Mouse (Mus musculus): ENCODE results near the gene Trpm8. TPM values are rescaled to one million over a fixed set of nuclear protein-coding genes. Genes with fewer than 3 reads are reported as not detected.

Gene Trpm8
- total RNA-seq, 2 experiments from 2014 or later: not detected

- no peak for ATAC-seq (replicated peaks; ENCODE audit: low FRiP score, low TSS enrichment, poor library complexity, severe bottlenecking)
These were observed 128.8 kb downstream of the Trpm8 start for GRCm38 (mm10) chr1:88406078-88406806.

- no peak for ATAC-seq (replicated peaks; ENCODE audit: low FRiP score, low TSS enrichment, poor library complexity, severe bottlenecking)
These were observed 129.3 kb downstream of the Trpm8 start, which contains the start of gene Spp2 for GRCm38 (mm10) chr1:88406807-88407198. Gene Spp2, plus strand, starts transcription at chr1:88406961.

GRCm38 (mm10) chr1:88408340-88408739, 130.9 kb downstream of the Trpm8 start:
- no peak for ATAC-seq (replicated peaks; ENCODE audit: low FRiP score, low TSS enrichment, poor library complexity, severe bottlenecking)

GRCm38 (mm10) chr1:88412013-88412412, 134.6 kb downstream of the Trpm8 start:
- no peak for ATAC-seq (replicated peaks; ENCODE audit: low FRiP score, low TSS enrichment, poor library complexity, severe bottlenecking)

GRCm38 (mm10) chr1:88418943-88419342, 141.5 kb downstream of the Trpm8 start:
- ATAC-seq (replicated peaks; ENCODE audit: low FRiP score, low TSS enrichment, poor library complexity, severe bottlenecking): no peak

GRCm38 (mm10) chr1:88422045-88422444, 144.6 kb downstream of the Trpm8 start:
- no peak for ATAC-seq (replicated peaks; ENCODE audit: low FRiP score, low TSS enrichment, poor library complexity, severe bottlenecking)

- no peak for ATAC-seq (replicated peaks; ENCODE audit: low FRiP score, low TSS enrichment, poor library complexity, severe bottlenecking)
These were observed 145.5 kb downstream of the Trpm8 start for GRCm38 (mm10) chr1:88422846-88423395.

GRCm38 (mm10) chr1:88424602-88425252, 147.3 kb downstream of the Trpm8 start:
- ATAC-seq (replicated peaks; ENCODE audit: low FRiP score, low TSS enrichment, poor library complexity, severe bottlenecking): peak; percentile 84

GRCm38 (mm10) chr1:88427987-88428741, 150.7 kb downstream of the Trpm8 start:
- no peak for ATAC-seq (replicated peaks; ENCODE audit: low FRiP score, low TSS enrichment, poor library complexity, severe bottlenecking)

- ATAC-seq (replicated peaks; ENCODE audit: low FRiP score, low TSS enrichment, poor library complexity, severe bottlenecking): no peak
These were observed 152.0 kb downstream of the Trpm8 start for GRCm38 (mm10) chr1:88429413-88429812.

- ATAC-seq (replicated peaks; ENCODE audit: low FRiP score, low TSS enrichment, poor library complexity, severe bottlenecking): no peak
These were observed 153.8 kb downstream of the Trpm8 start for GRCm38 (mm10) chr1:88431262-88431661.

- no peak for ATAC-seq (replicated peaks; ENCODE audit: low FRiP score, low TSS enrichment, poor library complexity, severe bottlenecking)
These were observed 155.1 kb downstream of the Trpm8 start for GRCm38 (mm10) chr1:88432601-88433000.

GRCm38 (mm10) chr1:88433096-88433883, 155.8 kb downstream of the Trpm8 start:
- ATAC-seq (replicated peaks; ENCODE audit: low FRiP score, low TSS enrichment, poor library complexity, severe bottlenecking): no peak

GRCm38 (mm10) chr1:88434057-88434456, 156.6 kb downstream of the Trpm8 start:
- ATAC-seq (replicated peaks; ENCODE audit: low FRiP score, low TSS enrichment, poor library complexity, severe bottlenecking): no peak

GRCm38 (mm10) chr1:88437206-88438126, 160.0 kb downstream of the Trpm8 start:
- ATAC-seq (replicated peaks; ENCODE audit: low FRiP score, low TSS enrichment, poor library complexity, severe bottlenecking): no peak
